Mouse (Mus musculus): Measurements from ENCODE around the gene Ttc17.
"Not testable (repeated sequence)": the region's sequence is repeated elsewhere in the genome, so short reads cannot be mapped to it uniquely, and the experiment has no call there.

Gene Ttc17

GRCm38 (mm10) chr2:94406083-94406957 lies at the start of gene Ttc17:
Gene Ttc17, minus strand, starts transcription at chr2:94406689.
- DNase-seq (ENCODE audit: low read depth, low spot score) = peak; percentile 84

GRCm38 (mm10) chr2:94449643-94450042 lies 43.2 kb upstream of the Ttc17 start:
- DNase-seq (ENCODE audit: low read depth, low spot score) = no peak

DNA sequence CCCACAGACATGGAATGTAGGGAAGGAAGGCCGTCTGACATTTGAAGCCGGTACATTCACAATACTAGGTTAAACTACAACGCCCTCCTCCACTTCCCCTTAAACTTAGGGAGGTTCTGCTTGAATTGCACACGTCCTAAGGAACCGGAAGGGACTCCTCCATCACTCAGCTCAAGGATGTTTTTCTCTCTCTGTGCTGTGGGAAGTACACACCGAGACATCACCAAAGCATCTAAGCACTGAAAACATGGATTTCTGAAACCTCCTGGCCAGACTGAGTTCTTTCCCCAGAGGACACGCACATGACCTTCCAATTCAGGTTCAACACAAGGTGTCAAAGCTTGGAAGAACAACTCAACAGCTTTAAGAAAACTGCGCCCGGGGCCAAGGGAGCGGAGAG lies 30.5 kb upstream of the Ttc17 start:
- DNase-seq (ENCODE audit: low read depth, low spot score) = no peak

DNA sequence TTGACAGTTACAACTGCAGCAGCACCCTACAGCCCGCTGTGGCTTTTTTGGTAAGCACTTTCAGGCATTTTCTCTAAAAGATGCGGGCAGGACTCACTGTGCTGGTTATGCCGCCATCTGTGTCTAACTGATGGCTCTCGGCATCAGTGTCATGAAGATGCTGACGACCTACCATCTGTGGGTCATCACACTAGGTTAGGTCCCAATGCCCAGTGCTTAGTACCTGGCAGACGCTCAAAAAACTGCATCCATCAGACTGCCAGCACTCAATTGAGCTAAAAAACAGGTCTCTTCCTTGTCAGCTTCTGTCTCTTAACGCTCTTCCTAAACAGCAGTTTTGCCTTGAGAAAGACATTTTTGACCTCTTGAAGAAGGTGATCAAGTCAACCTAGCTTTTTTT lies 29.0 kb upstream of the Ttc17 start:
- no peak for DNase-seq (ENCODE audit: low read depth, low spot score)

- no peak for DNase-seq (ENCODE audit: low read depth, low spot score)
These were observed 28.3 kb upstream of the Ttc17 start for GRCm38 (mm10) chr2:94434833-94435232.

- no peak for DNase-seq (ENCODE audit: low read depth, low spot score)
These were observed 25.7 kb upstream of the Ttc17 start for GRCm38 (mm10) chr2:94432214-94432613.

DNA sequence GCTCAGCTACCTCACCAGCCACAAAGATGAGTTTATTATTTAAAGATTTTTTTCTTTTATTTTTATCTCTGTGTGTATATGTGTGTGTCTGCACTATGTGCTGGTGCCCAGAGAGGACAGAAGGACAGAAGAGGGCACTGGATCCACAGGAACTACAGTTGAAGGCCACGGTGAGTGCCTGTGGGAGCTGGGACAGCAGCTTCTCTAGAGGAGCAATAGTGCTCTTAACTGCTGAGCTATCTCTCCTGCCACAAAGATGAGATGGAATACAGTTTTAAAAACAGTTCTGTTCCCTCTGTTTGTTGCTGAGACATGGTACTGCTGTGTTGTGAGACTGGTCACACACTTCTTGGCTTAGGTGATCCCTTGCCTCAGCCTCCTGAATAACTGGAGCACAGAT lies 22.0 kb upstream of the Ttc17 start:
- DNase-seq (ENCODE audit: low read depth, low spot score) = no peak

GRCm38 (mm10) chr2:94407441-94407840 lies 952 bp upstream of the Ttc17 start:
- no peak for DNase-seq (ENCODE audit: low read depth, low spot score)

GRCm38 (mm10) chr2:94407021-94407420 lies 532 bp upstream of the Ttc17 start:
- DNase-seq (ENCODE audit: low read depth, low spot score) = no peak

DNA sequence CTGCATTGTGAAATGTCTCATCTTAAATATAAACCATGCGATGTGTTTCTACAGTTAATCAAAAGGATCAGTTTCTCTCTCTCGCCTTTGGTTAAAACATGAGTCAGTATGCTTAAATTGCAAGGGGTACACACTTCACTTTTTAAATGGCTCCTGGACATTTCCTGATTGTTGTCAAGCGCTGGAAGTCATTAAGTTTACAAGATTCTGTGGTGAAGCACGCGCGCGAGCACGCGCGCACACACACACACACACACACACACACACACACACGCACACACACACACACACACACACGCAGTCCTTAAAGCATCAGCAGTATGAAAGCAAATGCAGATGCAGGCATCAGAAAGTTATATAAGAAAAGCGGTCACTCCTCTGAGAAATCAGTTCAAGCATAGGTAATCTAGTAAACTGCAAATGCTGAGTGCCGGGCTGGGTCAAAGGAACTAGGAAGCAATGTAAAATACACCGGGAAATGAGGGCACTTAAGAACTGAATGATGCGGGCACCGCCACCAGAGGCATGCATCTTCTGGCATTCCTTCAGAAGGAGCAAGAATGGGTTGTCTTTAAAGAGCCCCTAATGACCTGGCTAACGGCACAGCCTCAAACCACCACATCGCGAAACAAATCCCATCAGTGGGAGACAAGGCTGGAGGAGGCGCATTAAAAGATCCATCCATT lies 949 bp downstream of the Ttc17 start:
- no peak for DNase-seq (ENCODE audit: low read depth, low spot score)

DNA sequence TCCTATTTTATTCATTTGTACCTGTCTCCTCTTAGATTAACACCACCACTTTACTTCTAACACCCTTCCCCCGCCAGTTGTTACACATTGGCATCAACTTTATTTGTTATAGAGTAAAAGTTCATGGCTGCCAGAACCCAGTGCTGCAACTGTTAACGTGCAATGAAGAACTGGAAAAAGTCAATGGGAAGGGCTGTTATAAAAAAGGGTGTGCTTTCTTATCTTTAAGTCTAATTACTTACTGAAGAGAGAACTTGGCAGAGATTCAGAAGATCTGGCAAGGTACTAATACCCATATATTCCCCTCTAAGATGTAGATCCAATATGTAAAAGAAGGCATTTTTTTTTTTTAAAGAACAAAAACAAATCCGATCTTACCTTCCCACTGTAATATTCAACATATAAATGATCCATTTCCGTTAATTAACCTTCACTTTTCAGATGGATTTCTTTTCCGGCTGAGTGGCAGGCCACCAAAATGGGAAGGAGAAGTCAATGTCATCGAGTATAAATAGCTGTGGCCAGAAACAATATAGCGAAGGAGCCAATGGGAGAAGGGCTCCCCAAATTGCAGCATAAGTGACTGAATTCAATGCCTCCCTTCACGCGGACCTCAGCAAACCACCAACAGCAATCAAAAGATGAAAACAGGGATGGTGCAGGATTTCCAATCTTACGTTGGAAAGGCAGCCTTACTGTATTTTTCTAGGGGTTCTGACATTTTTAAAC lies 1.8 kb downstream of the Ttc17 start:
- no peak for DNase-seq (ENCODE audit: low read depth, low spot score)

- no peak for DNase-seq (ENCODE audit: low read depth, low spot score)
These were observed 3.9 kb downstream of the Ttc17 start for GRCm38 (mm10) chr2:94402561-94402960.

GRCm38 (mm10) chr2:94402096-94402495 lies 4.4 kb downstream of the Ttc17 start:
- DNase-seq (ENCODE audit: low read depth, low spot score) = no peak

DNA sequence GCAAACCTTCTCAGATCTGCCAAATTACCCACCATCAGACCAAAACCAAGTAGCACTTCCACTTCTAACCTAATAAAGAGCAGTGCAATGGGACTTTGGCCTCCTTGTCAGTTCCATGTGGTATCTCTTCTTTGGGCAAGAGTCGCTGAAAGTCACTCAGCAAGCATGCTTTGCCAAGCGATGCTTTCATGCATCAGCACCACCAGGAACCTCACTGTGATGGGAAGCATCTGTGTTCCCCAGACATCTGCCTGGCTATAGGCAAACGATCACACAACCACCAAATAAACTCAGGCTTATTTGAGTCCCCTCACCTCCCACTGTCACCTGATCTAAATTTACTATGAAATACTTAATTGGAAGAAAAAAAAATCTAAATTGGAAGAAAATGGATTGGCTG lies 5.5 kb downstream of the Ttc17 start:
- DNase-seq (ENCODE audit: low read depth, low spot score) = no peak

- DNase-seq (ENCODE audit: low read depth, low spot score) = no peak
These were observed 8.1 kb downstream of the Ttc17 start for GRCm38 (mm10) chr2:94398138-94398970.

DNA sequence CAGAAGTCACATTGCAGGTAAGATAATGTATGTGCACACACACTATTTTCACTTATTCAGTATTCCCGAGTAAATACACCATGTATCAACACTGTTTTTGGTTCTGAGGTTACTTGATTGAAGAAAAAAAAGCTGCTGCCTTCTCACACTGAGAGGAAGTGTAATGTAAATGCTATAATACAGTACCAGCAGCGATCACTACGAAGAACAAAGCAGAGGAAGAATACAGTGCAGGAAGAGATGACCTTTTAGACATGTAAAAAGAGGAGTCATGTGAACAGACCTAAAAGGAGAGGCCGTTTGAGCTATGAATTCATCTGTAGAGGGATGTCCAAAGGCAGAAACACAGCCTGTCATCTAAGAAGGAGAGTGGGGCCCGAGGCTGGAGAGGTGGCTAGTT lies 9.0 kb downstream of the Ttc17 start:
- DNase-seq (ENCODE audit: low read depth, low spot score) = no peak

DNA sequence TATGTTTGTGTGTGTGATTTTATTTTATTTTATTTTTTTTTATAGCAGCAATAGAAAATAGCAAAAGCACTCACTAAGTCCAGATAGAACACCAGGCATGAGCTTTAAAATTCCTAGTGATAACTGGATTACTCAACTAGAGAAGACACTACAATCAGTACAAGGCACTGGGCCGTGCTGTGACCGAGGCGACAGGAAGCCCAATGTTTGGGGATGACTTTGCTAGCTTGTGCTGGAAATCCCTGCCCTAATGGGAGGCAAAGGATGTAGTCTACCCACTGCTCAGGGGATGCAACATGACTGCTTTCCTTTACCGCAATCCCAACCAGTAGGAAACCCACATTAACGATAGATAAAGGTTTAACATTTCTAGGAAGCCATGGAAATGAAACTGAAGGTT lies 10.2 kb downstream of the Ttc17 start:
- DNase-seq (ENCODE audit: low read depth, low spot score) = no peak

DNA sequence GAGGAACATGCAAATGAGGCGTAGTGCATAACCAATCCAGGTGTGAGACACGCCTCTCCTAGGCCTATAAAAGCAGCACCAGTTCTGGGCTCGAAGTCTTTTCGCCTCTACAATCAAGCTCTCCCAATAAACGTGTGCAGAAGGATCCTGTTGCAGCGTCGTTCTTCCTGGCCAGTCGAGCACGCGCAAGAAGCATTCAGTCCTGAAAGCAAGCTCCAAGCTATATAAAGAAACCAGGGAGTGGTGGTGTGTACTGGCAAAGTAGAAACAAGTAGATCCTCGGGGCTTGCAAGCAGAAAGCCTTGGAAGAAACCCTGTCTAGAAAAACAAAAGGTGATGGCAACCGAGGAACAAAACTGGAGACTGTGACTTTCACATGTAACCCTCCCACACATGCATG lies 15.4 kb downstream of the Ttc17 start:
- not testable (repeated sequence) for DNase-seq (ENCODE audit: low read depth, low spot score)

GRCm38 (mm10) chr2:94389000-94389399 lies 17.5 kb downstream of the Ttc17 start:
- no peak for DNase-seq (ENCODE audit: low read depth, low spot score)

GRCm38 (mm10) chr2:94387846-94388245 lies 18.6 kb downstream of the Ttc17 start:
- DNase-seq (ENCODE audit: low read depth, low spot score) = no peak

GRCm38 (mm10) chr2:94384483-94384882 lies 22.0 kb downstream of the Ttc17 start:
- not testable (repeated sequence) for DNase-seq (ENCODE audit: low read depth, low spot score)
